Mouse (Mus musculus): ENCODE data around the gene Crtap. TPM values are rescaled to one million over a fixed set of nuclear protein-coding genes. Genes with fewer than 3 reads are reported as not detected.

Gene Crtap
- 22.4 TPM for polyA plus RNA-seq (2017; shearing (Covaris generic))

DNA sequence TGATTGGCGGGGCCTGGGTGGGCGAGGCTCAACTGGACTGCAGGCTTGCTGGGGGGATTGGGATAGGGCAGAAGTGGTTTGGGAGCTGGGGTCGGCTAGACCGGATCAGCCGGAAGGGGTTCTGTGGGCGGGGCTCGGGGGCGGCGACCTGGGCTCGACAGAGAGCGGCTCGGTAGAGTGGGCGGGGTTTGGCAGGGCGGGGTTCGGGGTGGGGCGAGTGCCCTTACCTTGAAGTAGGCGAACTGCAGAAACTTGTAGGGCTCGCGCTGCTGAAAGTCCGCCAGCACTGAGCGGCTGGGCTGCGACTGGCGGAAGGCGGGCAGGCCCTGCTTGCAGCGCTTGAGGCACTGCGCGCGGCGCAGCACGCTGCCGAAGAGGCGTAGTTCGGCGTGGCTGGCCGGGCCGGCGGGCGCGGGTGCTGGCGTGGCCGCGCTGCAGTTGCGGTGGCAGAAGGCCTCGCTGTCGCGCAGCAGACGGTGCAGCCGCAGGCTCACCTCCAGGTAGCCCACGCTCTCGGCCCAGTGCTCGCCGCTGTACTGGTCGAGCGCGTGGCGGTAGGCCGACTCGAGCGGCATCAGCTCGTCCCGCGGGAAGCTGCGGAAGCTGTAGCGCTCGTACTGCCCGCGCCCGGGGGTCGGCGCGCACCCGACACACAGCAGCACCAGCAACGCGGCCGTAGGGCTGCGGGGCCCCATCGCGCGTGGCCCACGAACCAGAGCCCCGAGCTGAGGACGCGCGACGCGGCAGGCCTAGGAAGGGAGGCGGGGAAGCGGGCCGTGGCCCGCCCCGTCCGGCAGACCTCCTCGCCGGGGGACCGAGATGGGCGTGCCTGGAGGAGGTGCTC lies at the start of gene Crtap:
Crtap (minus strand) TSS at position 771 of the 844 bp plus-strand sequence.

DNA sequence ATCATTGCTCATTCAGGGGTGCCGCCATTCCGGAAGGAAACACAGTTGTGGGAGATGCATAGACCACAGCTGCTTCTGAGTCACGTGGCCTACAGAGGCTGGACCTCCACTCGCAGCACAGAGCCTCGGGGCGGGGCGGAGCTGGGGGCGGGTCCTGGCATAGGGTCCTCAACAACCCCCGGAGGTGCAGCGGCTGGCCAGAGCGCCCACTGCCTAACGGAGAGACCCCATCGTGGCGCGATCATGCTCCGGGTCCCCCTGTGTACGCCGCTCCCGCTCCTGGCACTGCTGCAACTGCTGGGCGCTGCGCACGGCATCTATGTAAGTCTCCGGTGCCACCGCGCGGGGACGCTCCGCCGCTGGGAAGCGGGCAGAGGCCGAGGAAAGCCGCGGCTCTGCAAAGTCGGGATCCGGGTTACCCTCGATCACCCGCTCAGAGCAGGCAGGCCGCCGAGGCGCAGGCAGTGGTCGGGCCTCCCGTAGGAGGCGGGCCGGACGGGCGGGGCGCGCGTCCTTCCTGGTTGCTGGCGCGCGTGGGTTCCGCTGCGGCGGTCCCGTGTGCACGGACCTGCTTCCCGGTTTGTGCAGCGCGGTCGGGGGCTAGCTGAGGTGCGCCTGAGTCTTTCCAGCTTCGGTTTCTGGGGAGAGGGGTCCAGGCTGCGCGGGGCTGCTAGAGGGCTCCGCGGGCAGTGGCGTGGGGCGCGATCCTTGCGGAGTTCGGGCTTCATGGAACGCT lies 10.6 kb upstream of the Crtap start, which contains the start of the genes Glb1 and Tmppe:
Glb1 (plus strand) TSS at position 128 of the 736 bp plus-strand sequence.
Tmppe (plus strand) TSS at position 157 of the 736 bp plus-strand sequence.

DNA sequence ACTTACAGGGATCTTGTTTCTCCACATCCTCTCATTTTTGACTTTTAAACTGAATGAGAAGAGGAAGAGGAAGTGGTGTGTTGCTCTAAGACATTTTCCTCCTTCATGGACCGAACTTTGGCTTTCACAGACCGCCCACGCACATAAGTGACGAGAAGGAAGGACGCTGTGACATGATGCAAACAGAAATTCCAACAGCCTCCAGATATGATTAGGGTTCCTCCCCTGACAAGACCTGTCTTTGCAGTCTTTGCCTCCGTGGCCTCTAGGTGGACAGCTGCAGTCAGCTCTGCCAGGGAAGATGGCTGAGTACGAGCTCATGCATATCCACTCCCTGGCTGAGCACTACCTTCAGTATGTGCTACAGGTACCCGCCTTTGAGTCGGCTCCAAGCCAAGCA lies 60.6 kb downstream of the Crtap start, which contains the start of gene Bcl2a1c:
Bcl2a1c (plus strand) TSS at position 281 of the 400 bp plus-strand sequence.

Other genes with a start within 250 kb of the Crtap start
- gene Bcl2a1c, start 60.5 kb downstream of the Crtap start, polyA plus RNA-seq (2017; shearing (Covaris generic)) = 2.1 TPM
- gene Glb1, start 10.4 kb upstream of the Crtap start, polyA plus RNA-seq (2017; shearing (Covaris generic)) = 44.5 TPM
- gene Tmppe, start 10.4 kb upstream of the Crtap start, polyA plus RNA-seq (2017; shearing (Covaris generic)) = 18.5 TPM
- gene Ccr4, start 114.2 kb upstream of the Crtap start, polyA plus RNA-seq (2017; shearing (Covaris generic)) = 26.5 TPM
- not detected for gene C130032M10Rik, start 125.0 kb upstream of the Crtap start, polyA plus RNA-seq (2017; shearing (Covaris generic))
- gene Trim71, start 173.7 kb upstream of the Crtap start, polyA plus RNA-seq (2017; shearing (Covaris generic)) = 0.02 TPM
- 54.5 TPM for gene Cnot10, start 249.5 kb upstream of the Crtap start, polyA plus RNA-seq (2017; shearing (Covaris generic))